Mouse (Mus musculus) bone marrow, adult 2 months (tissue): ENCODE measurements around the gene Ccr4. TPM values are rescaled to one million over a fixed set of nuclear protein-coding genes. Genes with fewer than 3 reads are reported as not detected.
"Not testable (repeated sequence)": the region's sequence is repeated elsewhere in the genome, so short reads cannot be mapped to it uniquely, and the experiment has no call there.

Source experiments
- H3K27ac ChIP-seq: fragments of 200-500 bp; 2 replicates; pipeline ENCODE4 v1.5.1; 2012; ENCODE audit warnings: low read depth, mild to moderate bottlenecking, control low read depth, inconsistent platforms, low read length; ENCODE audit not compliant: control insufficient read depth, poor library complexity, insufficient read depth
- H3K4me1 ChIP-seq: fragments of 200-500 bp; 2 replicates; pipeline ENCODE4 v1.6.1; 2011; ENCODE audit warnings: low read length; ENCODE audit not compliant: control insufficient read depth, insufficient read depth
- H3K4me3 ChIP-seq: fragments of 200-500 bp; replicated peaks from 2 replicates; pipeline ENCODE3; 2011; ENCODE audit warnings: mild to moderate bottlenecking, low read depth, low read length, control low read depth; ENCODE audit not compliant: control insufficient read depth
- CTCF ChIP-seq: fragments of 200-500 bp; IDR thresholded peaks from 2 replicates; pipeline ENCODE4 v1.5.1; 2011; ENCODE audit warnings: low read length, control low read depth; ENCODE audit not compliant: control insufficient read depth, insufficient read depth
- POLR2A ChIP-seq: fragments of 200-500 bp; IDR thresholded peaks from 2 replicates; pipeline ENCODE4 v1.6.1; 2011; ENCODE audit warnings: low read depth, mild to moderate bottlenecking, control low read depth, low read length, borderline replicate concordance; ENCODE audit not compliant: control insufficient read depth
- whole genome bisulfite sequencing: fragments of 180-500 bp; shearing (Covaris S2); methylation state at CpG from one replicate; pipeline ENCODE4 v1.1.7; 2018; 5-methylcytosine and 5-hydroxymethylcytosine counted together
- polyA plus RNA-seq: library from polyadenylated mRNA; stranded (reverse); fragments of >200 nt; gene quantifications from 2 replicates; pipeline ENCODE4 v1.2.4, GENCODE M21; 2011; ENCODE audit warnings: low replicate concordance; ENCODE audit not compliant: missing spikeins, insufficient read depth, insufficient read length

The Ccr4 gene
- polyA plus RNA-seq, 1 experiment = 1.2 TPM

GRCm38 (mm10) chr9:114527992-114528679 is 23.4 kb upstream of the Ccr4 start:
- WGBS = 45% methylated on average over 17 of the region's 17 CpGs
- H3K27ac ChIP-seq = no peak overlapping the region
- TF ChIP-seq CTCF = no peak
- no peak for TF ChIP-seq POLR2A
- no peak overlapping the region for H3K4me3 ChIP-seq
- no peaks in the 10 kb centered on the region for H3K4me1 ChIP-seq

GRCm38 (mm10) chr9:114527085-114527484 is 22.4 kb upstream of the Ccr4 start:
- WGBS = 7% methylated on average over 16 of the region's 16 CpGs
- no peak overlapping the region for H3K4me3 ChIP-seq
- no peak for TF ChIP-seq CTCF
- no peak for TF ChIP-seq POLR2A
- no peak overlapping the region for H3K27ac ChIP-seq
- H3K4me1 ChIP-seq = no peaks in the 10 kb centered on the region

- Histone ChIP-seq H3K4me3 (no peak overlapping the region), H3K4me1 (no peaks in the 10 kb centered on the region), H3K27ac (no peak overlapping the region)
- TF ChIP-seq POLR2A = no peak
- WGBS = 67% methylated on average over 8 of the region's 8 CpGs
Observed at GRCm38 (mm10) chr9:114526581-114526980, 21.9 kb upstream of the Ccr4 start.

- no peak overlapping the region for H3K27ac ChIP-seq
- TF ChIP-seq CTCF (no peak), POLR2A (no peak)
Observed at GRCm38 (mm10) chr9:114525891-114526290, 21.2 kb upstream of the Ccr4 start.

GRCm38 (mm10) chr9:114525073-114525633 is 20.4 kb upstream of the Ccr4 start:
- Histone ChIP-seq H3K4me1 (no peaks in the 10 kb centered on the region), H3K4me3 (no peak overlapping the region), H3K27ac (no peak overlapping the region)
- 83% methylated on average over 14 of the region's 15 CpGs for WGBS
- no peak for TF ChIP-seq CTCF
- no peak for TF ChIP-seq POLR2A

More at GRCm38 (mm10) chr9:114525891-114526290, 21.2 kb upstream of the Ccr4 start:
- WGBS = 62% methylated on average over 8 of the region's 8 CpGs
- no peak overlapping the region for H3K4me3 ChIP-seq
- no peaks in the 10 kb centered on the region for H3K4me1 ChIP-seq

- Histone ChIP-seq H3K27ac (no peak overlapping the region), H3K4me3 (no peak overlapping the region), H3K4me1 (no peaks in the 10 kb centered on the region)
- WGBS = 73% methylated on average over 9 of the region's 9 CpGs
- TF ChIP-seq POLR2A (no peak), CTCF (no peak)
Observed at GRCm38 (mm10) chr9:114522501-114522900, 17.8 kb upstream of the Ccr4 start.

GRCm38 (mm10) chr9:114522041-114522440 is 17.3 kb upstream of the Ccr4 start:
- no peak for TF ChIP-seq POLR2A
- no peak for TF ChIP-seq CTCF
- Histone ChIP-seq H3K4me3 (no peak overlapping the region), H3K4me1 (no peaks in the 10 kb centered on the region), H3K27ac (no peak overlapping the region)
- WGBS = 39% methylated on average over 5 of the region's 5 CpGs

- not testable (repeated sequence) for H3K4me1 ChIP-seq, H3K27ac ChIP-seq, H3K4me3 ChIP-seq
- WGBS = 64% methylated on average over 4 of the region's 4 CpGs
Observed at GRCm38 (mm10) chr9:114520529-114520928, 15.8 kb upstream of the Ccr4 start.
